Mouse (Mus musculus): ENCODE data around the gene Zfp994.
"Not testable (repeated sequence)": the region's sequence is repeated elsewhere in the genome, so short reads cannot be mapped to it uniquely, and the experiment has no call there.

Gene Zfp994

DNA sequence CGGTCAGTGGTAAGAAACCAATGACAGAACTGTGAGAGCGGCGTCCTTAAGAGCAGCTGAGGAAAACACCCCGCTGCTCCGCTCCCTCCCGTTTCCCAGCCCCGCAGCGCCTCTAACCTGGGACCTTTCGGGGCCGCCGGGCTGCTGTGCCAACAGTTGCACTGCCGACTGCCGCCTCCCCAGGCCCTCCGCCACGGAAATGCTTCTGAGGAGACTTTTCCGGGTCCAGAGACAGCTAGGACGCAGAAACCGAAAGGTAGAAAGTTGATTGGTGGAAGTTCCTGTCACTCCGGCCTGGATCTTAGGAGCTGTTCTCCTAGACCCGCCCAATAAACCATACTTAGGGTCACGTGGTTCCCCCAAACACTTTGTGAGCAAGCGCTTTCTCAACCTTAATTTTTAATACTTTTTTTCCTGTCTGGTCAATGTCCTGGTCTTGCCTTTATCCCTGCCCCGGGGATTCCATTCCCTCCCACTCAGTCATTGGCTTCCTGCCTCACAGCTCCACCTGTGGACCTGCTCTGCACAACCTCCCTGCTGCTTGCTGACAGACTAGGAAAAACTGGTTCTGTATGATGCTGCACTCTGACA, at the start of gene Zfp994:
Gene Zfp994 (minus strand): TSS at position 195 of the 591 bp plus-strand sequence.
- DNase-seq (ENCODE audit: low spot score) = peak; percentile 65

GRCm38 (mm10) chr17:22230701-22231100, 5.3 kb upstream of the Zfp994 start:
- DNase-seq (ENCODE audit: low spot score) = not testable (repeated sequence)

GRCm38 (mm10) chr17:22225015-22225414, 401 bp downstream of the Zfp994 start:
- DNase-seq (ENCODE audit: low spot score) = not testable (repeated sequence)

GRCm38 (mm10) chr17:22165722-22166294, 59.6 kb downstream of the Zfp994 start, which contains the start of gene Zfp947:
Zfp947 (minus strand) TSS chr17:22166190.
- DNase-seq (ENCODE audit: low spot score) = not testable (repeated sequence)

DNA sequence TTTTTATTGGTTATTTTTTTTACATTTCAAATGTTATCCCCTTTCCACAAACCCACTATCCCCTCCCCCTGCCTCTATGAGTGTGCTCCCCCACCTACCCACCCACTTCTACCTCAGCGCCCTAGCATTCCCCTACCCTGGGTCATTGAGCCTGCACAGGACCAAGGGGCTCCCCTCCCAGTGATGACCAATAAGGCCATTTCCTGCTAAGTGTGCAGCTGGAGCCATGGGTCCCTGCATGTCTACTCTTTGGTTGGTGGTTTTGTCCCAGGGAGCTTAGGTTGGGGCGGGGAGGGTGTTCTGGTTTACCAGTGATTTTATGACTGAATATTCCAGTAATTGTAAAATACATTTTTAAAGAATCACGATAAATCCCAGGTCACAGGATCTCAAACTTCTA, 60.1 kb downstream of the Zfp994 start:
- DNase-seq (ENCODE audit: low spot score) = not testable (repeated sequence)

- not testable (repeated sequence) for DNase-seq (ENCODE audit: low spot score)
Measured at GRCm38 (mm10) chr17:22153951-22154350, 71.5 kb downstream of the Zfp994 start.

Measured in urinary bladder, postnatal 10 days (tissue).